Mouse (Mus musculus) lung, adult 2 months (tissue): ENCODE measurements around the gene 1700042G07Rik.

Source experiments
- CTCF ChIP-seq: fragments of 200-500 bp; IDR thresholded peaks from 2 replicates; pipeline ENCODE4 v1.5.1; 2011; ENCODE audit warnings: mild to moderate bottlenecking, low read length, control low read depth; ENCODE audit not compliant: insufficient read depth
- POLR2A ChIP-seq: fragments of 200-500 bp; IDR thresholded peaks from 2 replicates; pipeline ENCODE4 v1.6.1; 2011; ENCODE audit warnings: low read depth, mild to moderate bottlenecking, control low read depth, low read length, borderline replicate concordance; ENCODE audit errors: extremely low read depth

DNA sequence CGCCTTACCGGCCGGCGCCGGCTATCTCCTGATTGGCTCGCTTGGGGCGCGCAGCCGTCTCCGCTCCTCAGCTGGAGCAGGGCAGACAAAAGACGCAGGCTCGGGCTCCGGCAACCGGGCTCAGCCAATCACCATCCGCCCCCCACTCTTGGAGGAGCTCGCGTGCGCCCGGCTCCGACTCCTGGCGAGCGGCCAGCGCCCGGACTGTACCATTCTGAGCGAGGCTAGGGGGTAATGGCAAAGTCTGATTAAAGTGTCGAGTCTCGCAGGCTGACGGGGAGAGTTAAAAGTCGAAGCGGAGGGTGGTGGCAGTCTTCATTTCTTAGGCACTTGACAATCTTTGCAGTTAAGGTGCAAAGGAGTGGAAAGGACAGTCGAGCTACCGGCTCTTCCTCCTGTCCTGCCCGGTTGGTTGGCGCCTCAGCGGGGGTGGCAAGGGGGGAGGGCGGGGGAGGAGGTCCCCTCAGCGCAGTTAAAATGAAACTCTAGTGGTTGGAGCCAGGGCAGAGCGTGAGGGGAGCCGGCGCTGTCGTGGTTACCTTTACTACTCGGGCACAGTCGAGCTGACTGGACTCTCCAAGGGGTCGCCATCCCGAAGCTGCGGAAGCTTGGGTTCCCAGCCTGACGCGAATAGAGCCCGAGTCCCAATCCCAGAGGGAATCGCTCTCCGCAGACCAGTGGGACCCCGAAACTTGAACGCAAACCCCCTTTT lies 48.1 kb downstream of the 1700042G07Rik start, which contains the start of gene Pik3r3:
- peak; percentile 100 for TF ChIP-seq POLR2A
- TF ChIP-seq CTCF: no peak
